Mouse (Mus musculus) heart, postnatal 0 days (tissue): ENCODE data around the gene Ncor2. TPM values are rescaled to one million over a fixed set of nuclear protein-coding genes. Genes with fewer than 3 reads are reported as not detected.

Experiments used
- ATAC-seq: fragments of 200-750 bp; cut with Nextera tagmentation; 2 replicates; pipeline ENCODE4 v1.8.0; 2017; ENCODE audit warnings: low read depth, moderate number of reproducible peaks, moderate library complexity; ENCODE audit not compliant: insufficient read depth
- DNase-seq: peaks from one replicate; pipeline ENCODE4 v3.0.0-alpha.2; 2016; ENCODE audit warnings: low spot score
- H3K27ac ChIP-seq: fragments of 300-500 bp; sonication (generic); 2 replicates; pipeline ENCODE4 v1.5.1; 2014; ENCODE audit warnings: low read depth, mild to moderate bottlenecking
- H3K27me3 ChIP-seq: fragments of 300-500 bp; sonication (generic); 2 replicates; pipeline ENCODE4 v1.6.1; 2014; ENCODE audit warnings: low read length, mixed read lengths; ENCODE audit not compliant: control insufficient read depth, insufficient read depth
- H3K36me3 ChIP-seq: fragments of 300-500 bp; sonication (generic); replicated peaks from 2 replicates; pipeline ENCODE4 v1.6.1; 2014; ENCODE audit warnings: low read length, mixed read lengths; ENCODE audit not compliant: control insufficient read depth, insufficient read depth
- H3K4me1 ChIP-seq: fragments of 300-500 bp; sonication (generic); 2 replicates; pipeline ENCODE4 v1.6.1; 2014; ENCODE audit warnings: antibody characterized with exemption; ENCODE audit not compliant: control insufficient read depth, insufficient read depth
- H3K4me2 ChIP-seq: fragments of 300-500 bp; sonication (generic); 2 replicates; pipeline ENCODE4 v1.6.1; 2014; ENCODE audit warnings: low read depth, mild to moderate bottlenecking, low read length, moderate library complexity
- H3K4me3 ChIP-seq: fragments of 300-500 bp; sonication (generic); 2 replicates; pipeline ENCODE4 v1.5.1; 2014; ENCODE audit warnings: low read depth, low read length
- H3K9ac ChIP-seq: fragments of 300-500 bp; sonication (generic); replicated peaks from 2 replicates; pipeline ENCODE4 v1.6.1; 2014; ENCODE audit warnings: low read depth, low read length, mixed read lengths
- H3K9me3 ChIP-seq: fragments of 300-500 bp; sonication (generic); replicated peaks from 2 replicates; pipeline ENCODE4 v1.6.1; 2016; ENCODE audit warnings: low read length; ENCODE audit not compliant: control insufficient read depth
- CTCF ChIP-seq: IDR thresholded peaks from 2 replicates; pipeline ENCODE4 v1.5.1; 2016; ENCODE audit warnings: antibody characterized with exemption, control low read depth, low read depth
- EP300 ChIP-seq: IDR thresholded peaks from 2 replicates; pipeline ENCODE4 v1.6.1; 2016; ENCODE audit warnings: antibody characterized with exemption, low read depth
- WGBS: fragments of 180-500 bp; shearing (Covaris S2); extraction: QIAGEN DNeasy Blood & Tissue Kit; methylation state at CpG from one replicate; pipeline ENCODE4 v1.1.7; 2014; 5-methylcytosine and 5-hydroxymethylcytosine counted together
- polyA plus RNA-seq: library from polyadenylated mRNA; unstranded; fragments of >200 nt; fragmentation: Nextera tagmentation; extraction: Ambion mirVana; gene quantifications from 2 replicates; pipeline ENCODE4 v1.2.1, GENCODE M21; 2015
- total RNA-seq: library from RNA; depleted of rRNA; stranded (reverse); fragments of >200 nt; gene quantifications from 2 replicates; pipeline ENCODE4 v1.2.3, GENCODE M21; 2014; ENCODE audit warnings: low replicate concordance

Gene Ncor2
- total and polyA plus RNA-seq, 2 experiments from 2014 or later: 15.5 to 73.8 TPM

GRCm38 (mm10) chr5:125196054-125196453 lies 17.0 kb upstream of the Ncor2 start:
- DNase-seq: no peak
- WGBS: 76% methylated on average over 13 of the region's 13 CpGs
- TF ChIP-seq EP300 (no peak), CTCF (no peak)
- no peak overlapping the region for H3K27ac ChIP-seq
- H3K4me1 ChIP-seq: no peaks in the 10 kb centered on the region
- no peak for ATAC-seq
- no peak overlapping the region for H3K9ac ChIP-seq
- H3K4me2 ChIP-seq: no peak overlapping the region
- no peaks in the 10 kb centered on the region for H3K36me3 ChIP-seq
- H3K4me3 ChIP-seq: no peak overlapping the region
- 0 out of 2 replicates have a peak, but pooled peaks cover 3% of the 10 kb centered on the region for H3K27me3 ChIP-seq
- H3K9me3 ChIP-seq: 0 out of 2 replicates have a peak, but pooled peaks cover 3% of the 10 kb centered on the region

GRCm38 (mm10) chr5:125195142-125195541 lies 16.1 kb upstream of the Ncor2 start:
- no peak overlapping the region for H3K9ac ChIP-seq
- H3K27me3 ChIP-seq: 0 out of 2 replicates have a peak, but pooled peaks cover 3% of the 10 kb centered on the region
- 53% methylated on average over 3 of the region's 3 CpGs for WGBS
- no peaks in the 10 kb centered on the region for H3K4me1 ChIP-seq
- H3K9me3 ChIP-seq: 0 out of 2 replicates have a peak, but pooled peaks cover 3% of the 10 kb centered on the region
- no peaks in the 10 kb centered on the region for H3K36me3 ChIP-seq
- H3K27ac ChIP-seq: no peak overlapping the region
- no peak overlapping the region for H3K4me2 ChIP-seq
- no peak for ATAC-seq
- DNase-seq: no peak
- TF ChIP-seq EP300 (no peak), CTCF (no peak)
- no peak overlapping the region for H3K4me3 ChIP-seq

- 0 out of 2 replicates have a peak, but pooled peaks cover 3% of the 10 kb centered on the region for H3K27me3 ChIP-seq
- DNase-seq (no peak), ATAC-seq (no peak)
- H3K9me3 ChIP-seq: 0 out of 2 replicates have a peak, but pooled peaks cover 3% of the 10 kb centered on the region
- H3K4me3 ChIP-seq: no peak overlapping the region
- H3K4me2 ChIP-seq: no peak overlapping the region
- WGBS: 50% methylated on average over 25 of the region's 25 CpGs
- H3K27ac ChIP-seq: no peak overlapping the region
- no peak for TF ChIP-seq EP300
- TF ChIP-seq CTCF: no peak
- H3K9ac ChIP-seq: no peak overlapping the region
- H3K4me1 ChIP-seq: no peaks in the 10 kb centered on the region
- H3K36me3 ChIP-seq: no peaks in the 10 kb centered on the region
These were observed 14.7 kb upstream of the Ncor2 start for GRCm38 (mm10) chr5:125193478-125194439.

DNA sequence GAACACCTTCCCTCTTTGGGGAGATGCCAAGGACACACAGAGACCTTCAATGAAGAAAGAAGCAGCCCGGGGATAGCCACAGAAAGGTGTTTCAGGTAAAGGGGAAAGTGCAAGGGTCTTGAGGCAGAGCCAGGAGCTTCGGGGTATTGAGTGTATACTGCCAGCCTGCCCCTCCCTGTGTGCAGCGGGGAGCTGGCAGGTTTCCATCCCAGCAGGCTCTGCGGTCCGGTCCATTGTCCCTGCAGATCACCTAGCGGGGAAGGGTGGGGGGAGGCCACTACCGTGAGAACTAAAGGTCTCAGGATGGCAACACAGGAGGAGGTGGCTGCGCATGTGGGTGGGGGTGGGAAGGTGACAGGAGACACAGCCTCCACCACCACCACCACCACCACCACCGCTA lies 12.6 kb upstream of the Ncor2 start:
- no peaks in the 10 kb centered on the region for H3K36me3 ChIP-seq
- H3K27me3 ChIP-seq: 0 out of 2 replicates have a peak, but pooled peaks cover 3% of the 10 kb centered on the region
- DNase-seq: no peak

DNA sequence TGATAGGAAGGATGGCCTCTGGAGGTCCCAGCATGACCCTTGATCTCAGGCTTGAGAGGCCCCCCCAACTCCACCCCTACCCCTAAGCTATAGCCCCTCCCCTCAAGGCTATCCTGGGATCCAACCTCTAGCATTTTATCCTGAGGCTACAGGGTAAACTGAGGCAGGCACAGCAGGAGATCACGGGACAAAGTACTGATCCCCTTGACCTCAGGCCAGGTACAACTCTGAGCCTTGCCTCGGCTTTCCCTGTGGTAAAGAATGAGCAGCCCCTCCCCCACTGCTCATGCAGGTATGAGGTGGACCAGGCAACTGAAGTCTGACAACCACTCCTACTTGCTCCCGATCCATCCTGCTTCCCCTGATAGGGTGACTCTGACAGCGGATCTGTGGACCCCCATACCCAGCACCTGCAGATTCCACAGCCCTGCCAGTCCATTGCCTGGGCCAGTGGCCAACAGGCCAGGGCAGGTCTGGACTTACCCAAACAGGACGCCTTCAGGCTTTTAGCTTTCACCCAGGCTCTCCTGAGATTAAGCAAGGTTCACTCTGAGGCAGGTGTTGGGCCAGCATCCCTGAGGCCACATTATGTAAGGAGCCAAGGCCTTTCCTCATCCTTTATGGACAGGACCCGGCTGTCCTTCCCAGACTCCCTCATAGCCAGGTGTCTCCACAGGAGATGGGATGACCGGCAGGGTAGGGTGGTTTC lies 11.2 kb upstream of the Ncor2 start:
- Histone ChIP-seq H3K4me2 (no peak overlapping the region), H3K27me3 (0 out of 2 replicates have a peak, but pooled peaks cover 3% of the 10 kb centered on the region), H3K4me3 (no peak overlapping the region), H3K9me3 (no peaks in the 10 kb centered on the region), H3K4me1 (no peaks in the 10 kb centered on the region), H3K36me3 (no peaks in the 10 kb centered on the region), H3K27ac (no peak overlapping the region), H3K9ac (no peak overlapping the region)
- no peak for ATAC-seq
- TF ChIP-seq EP300 (no peak), CTCF (no peak)
- no peak for DNase-seq
- 80% methylated on average over 7 of the region's 7 CpGs for WGBS

More for the DNA sequence above, 12.6 kb upstream of the Ncor2 start:
- H3K4me3 ChIP-seq: no peak overlapping the region
- ATAC-seq: no peak
- H3K4me2 ChIP-seq: no peak overlapping the region
- TF ChIP-seq EP300 (no peak), CTCF (no peak)
- 0 out of 2 replicates have a peak, but pooled peaks cover 3% of the 10 kb centered on the region for H3K9me3 ChIP-seq
- no peak overlapping the region for H3K9ac ChIP-seq
- no peaks in the 10 kb centered on the region for H3K4me1 ChIP-seq
- WGBS: 49% methylated on average over 9 of the region's 9 CpGs
- H3K27ac ChIP-seq: no peak overlapping the region
